ENCODE assay signal across 20 mouse cellular contexts in the genomic region with DNA sequence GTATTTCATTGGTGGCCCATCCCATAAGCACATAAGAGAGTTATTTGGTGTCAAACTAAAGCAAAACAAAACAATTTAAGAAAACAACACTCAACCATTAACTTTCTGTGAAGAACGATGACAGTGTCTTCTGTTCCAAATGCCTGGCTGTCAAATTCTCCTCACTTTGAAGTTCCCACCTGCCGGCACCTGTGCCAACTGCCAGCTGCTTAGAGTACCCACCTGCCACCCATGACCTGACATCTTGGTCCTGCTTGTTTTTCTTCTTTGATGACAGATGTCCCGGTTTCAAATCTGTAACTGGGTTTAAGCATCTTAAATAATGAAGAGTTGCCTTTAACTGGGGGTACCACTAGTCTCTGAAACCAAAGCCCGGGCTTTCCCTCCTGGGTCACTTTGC.
"Had no signal": no experiment of that assay in that cellular context is flagged by ENCODE, and none has a peak within 500 bp of the region (broad histone marks: within the 10 kb centered on the region; RNA-seq: fewer than 3 reads in every experiment).

No protein-coding gene starts in this region.

- ATAC-seq: intestine, postnatal 0 days; liver, embryonic 12.5 days had no signal

- H3K9ac ChIP-seq: limb, embryonic 12.5 days; limb, embryonic 15.5 days; liver, embryonic 12.5 days; lung, embryonic 15.5 days; neural tube, embryonic 12.5 days; stomach, embryonic 15.5 days had no signal

- H3K27me3 ChIP-seq: limb, embryonic 12.5 days; limb, embryonic 15.5 days; liver, embryonic 12.5 days; lung, embryonic 15.5 days; megakaryocyte, embryonic 14.5 days; neural tube, embryonic 12.5 days; stomach, embryonic 15.5 days had no signal

- DNase-seq: kidney, adult 2 months; kidney, postnatal 10 days; kidney, postnatal 4 days; left cerebral cortex, postnatal 4 days; lung, adult 18-20 months; lung, postnatal 10 days; lung, postnatal 36 days; midbrain, embryonic 14.5 days; retina, postnatal 1 day; right cerebral cortex, postnatal 25 days; spleen, adult 18-20 months had no signal

- H3K4me3 ChIP-seq: limb, embryonic 12.5 days; limb, embryonic 15.5 days; liver, embryonic 12.5 days; lung, embryonic 15.5 days; megakaryocyte, embryonic 14.5 days; midbrain, embryonic 10.5 days; neural tube, embryonic 12.5 days; stomach, embryonic 15.5 days had no signal

- H3K9me3 ChIP-seq: limb, embryonic 12.5 days; limb, embryonic 15.5 days; liver, embryonic 12.5 days; lung, embryonic 15.5 days; midbrain, embryonic 10.5 days; neural tube, embryonic 12.5 days; stomach, embryonic 15.5 days had no signal

- H3K36me3 ChIP-seq: limb, embryonic 12.5 days; limb, embryonic 15.5 days; liver, embryonic 12.5 days; lung, embryonic 15.5 days; midbrain, embryonic 10.5 days; neural tube, embryonic 12.5 days; stomach, embryonic 15.5 days had no signal

- H3K27ac ChIP-seq: limb, embryonic 12.5 days; limb, embryonic 15.5 days; lung, embryonic 15.5 days; midbrain, embryonic 10.5 days; neural tube, embryonic 12.5 days; stomach, embryonic 15.5 days had no signal

- H3K4me2 ChIP-seq: limb, embryonic 12.5 days; limb, embryonic 15.5 days; liver, embryonic 12.5 days; lung, embryonic 15.5 days; neural tube, embryonic 12.5 days; stomach, embryonic 15.5 days had no signal

- H3K4me1 ChIP-seq: limb, embryonic 12.5 days; limb, embryonic 15.5 days; neural tube, embryonic 12.5 days had no signal
